Mouse (Mus musculus) gastrocnemius, adult 2 months (tissue): ENCODE results near the gene Ntn5. TPM values are rescaled to one million over a fixed set of nuclear protein-coding genes. Genes with fewer than 3 reads are reported as not detected.

Experiments
- DNase-seq: peaks from one replicate; pipeline ENCODE4 v3.0.0; 2022
- H3K27ac ChIP-seq: fragments of 200-600 bp; 2 replicates; pipeline ENCODE4 v1.8.1; 2022; ENCODE audit warnings: mild to moderate bottlenecking
- H3K4me3 ChIP-seq: fragments of 200-600 bp; 2 replicates; pipeline ENCODE4 v1.8.1; 2022; ENCODE audit warnings: mild to moderate bottlenecking, moderate library complexity
- CTCF ChIP-seq: fragments of 200-600 bp; IDR thresholded peaks from 2 replicates; pipeline ENCODE4 v1.8.1; 2022; ENCODE audit warnings: antibody characterized with exemption, mild to moderate bottlenecking, moderate library complexity
- intact Hi-C: fragments of 180-260 bp; cut with DNase I; formaldehyde crosslinking; loops from one replicate; pipeline ENCODE4 v1.15.1; 2025
- long read RNA-seq, 2 experiments: library from polyadenylated mRNA; stranded (forward); transcript quantifications; one replicate each; pipeline ENCODE4 v2.0.0; 2021
- total RNA-seq, 2 experiments: library from RNA; stranded (reverse); gene quantifications; 2 replicates each; pipeline ENCODE4 v1.2.3; 2021

Ntn5 gene
- total RNA-seq, result under 1 TPM; 0.20 to 0.50 TPM
- long read RNA-seq, experiment 1, partial matches to known transcripts, result 0 of 1 reads
- long read RNA-seq, experiment 1, other reads (novel, unspliced or antisense), result 1 of 1 reads
- long read RNA-seq, experiment 2, result 0 reads

DNA sequence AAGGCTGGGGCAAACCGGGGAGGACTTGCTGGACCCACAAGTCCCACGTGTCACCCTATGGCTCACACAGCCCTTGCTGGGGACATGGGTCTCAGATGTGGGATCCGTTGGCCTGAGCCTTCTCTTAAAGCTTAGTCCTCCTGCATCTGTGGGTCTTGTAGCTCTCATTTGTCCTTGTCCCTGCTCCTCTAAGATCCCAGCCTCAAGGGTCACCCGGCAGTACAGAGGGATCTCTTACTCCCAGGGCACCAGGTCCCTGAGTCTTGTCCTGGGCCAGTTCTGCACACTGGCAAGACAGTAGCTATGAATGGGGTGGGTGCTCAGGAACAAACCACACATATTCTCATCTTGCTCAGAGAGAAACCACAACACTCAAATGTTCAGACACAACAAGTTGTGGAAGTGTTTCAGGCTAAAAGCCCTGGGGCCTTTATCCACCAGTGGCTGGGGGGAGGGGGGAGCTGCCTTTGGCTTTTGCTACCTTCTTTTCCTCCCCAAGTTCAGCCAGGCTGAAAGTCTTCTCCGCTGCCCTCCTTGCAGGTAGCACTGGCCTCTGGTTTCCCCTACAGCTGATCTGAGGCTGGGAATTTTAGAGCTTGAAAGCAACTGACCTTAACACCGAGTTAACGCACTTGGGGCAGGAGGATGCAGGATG lies at the start of gene Ntn5:
Ntn5 (plus strand) TSS at position 627 of the 655 bp plus-strand sequence.
- TF ChIP-seq CTCF, result no peak
- H3K4me3 ChIP-seq, result no peak within 1 kb of the TSS
- no peak for DNase-seq

DNA sequence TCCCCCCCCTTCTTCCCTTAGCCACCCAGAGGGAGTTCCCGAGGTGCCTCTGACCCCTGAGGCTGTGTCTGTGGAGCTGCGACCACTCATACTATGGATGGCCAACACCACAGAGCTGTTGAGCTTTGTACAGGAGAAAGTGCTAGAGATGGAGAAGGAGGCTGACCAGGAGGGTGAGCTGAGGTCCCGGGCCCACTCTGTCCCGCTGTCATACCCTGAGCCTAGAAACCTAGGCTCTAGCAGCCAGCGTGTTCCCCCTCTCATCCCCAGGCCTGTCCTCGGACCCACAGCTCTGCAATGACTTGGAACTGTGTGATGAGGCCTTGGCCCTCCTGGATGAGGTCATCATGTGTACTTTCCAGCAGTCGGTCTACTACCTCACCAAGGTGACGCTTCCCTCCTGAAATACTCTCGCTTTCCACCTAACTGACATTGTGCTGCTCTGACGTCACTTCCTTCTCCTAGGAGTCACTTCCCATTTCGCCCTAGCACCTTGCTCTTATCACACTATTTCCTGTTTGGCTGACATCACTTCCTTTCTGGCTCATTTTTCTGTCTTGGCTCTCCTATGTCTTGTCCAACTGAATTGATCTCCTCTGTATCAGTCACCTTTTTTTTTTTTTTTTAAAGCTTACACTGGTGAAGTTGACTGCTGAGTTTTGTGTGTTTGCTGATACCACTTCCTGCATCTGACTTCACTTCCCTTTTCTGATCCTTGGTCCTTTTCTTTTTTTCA lies 48.7 kb upstream of the Ntn5 start:
- Histone ChIP-seq H3K27ac (peak overlapping the region; percentile 59), H3K4me3 (no peak overlapping the region)
- intact Hi-C loops, result loop anchor here (5.0 kb wide), 1 partner anchor 38 kb away; no protein-coding TSS in a partner anchor
- no peak for DNase-seq
- no peak for TF ChIP-seq CTCF

More for the DNA sequence above, at the start of gene Ntn5:
- intact Hi-C loops, result loop anchor here (2.0 to 5.0 kb wide), 2 partner anchors 41 to 206 kb away; no protein-coding TSS in a partner anchor
- peak within 1 kb of the TSS; percentile 48; the same call in 1 of the 2 replicates for H3K27ac ChIP-seq

DNA sequence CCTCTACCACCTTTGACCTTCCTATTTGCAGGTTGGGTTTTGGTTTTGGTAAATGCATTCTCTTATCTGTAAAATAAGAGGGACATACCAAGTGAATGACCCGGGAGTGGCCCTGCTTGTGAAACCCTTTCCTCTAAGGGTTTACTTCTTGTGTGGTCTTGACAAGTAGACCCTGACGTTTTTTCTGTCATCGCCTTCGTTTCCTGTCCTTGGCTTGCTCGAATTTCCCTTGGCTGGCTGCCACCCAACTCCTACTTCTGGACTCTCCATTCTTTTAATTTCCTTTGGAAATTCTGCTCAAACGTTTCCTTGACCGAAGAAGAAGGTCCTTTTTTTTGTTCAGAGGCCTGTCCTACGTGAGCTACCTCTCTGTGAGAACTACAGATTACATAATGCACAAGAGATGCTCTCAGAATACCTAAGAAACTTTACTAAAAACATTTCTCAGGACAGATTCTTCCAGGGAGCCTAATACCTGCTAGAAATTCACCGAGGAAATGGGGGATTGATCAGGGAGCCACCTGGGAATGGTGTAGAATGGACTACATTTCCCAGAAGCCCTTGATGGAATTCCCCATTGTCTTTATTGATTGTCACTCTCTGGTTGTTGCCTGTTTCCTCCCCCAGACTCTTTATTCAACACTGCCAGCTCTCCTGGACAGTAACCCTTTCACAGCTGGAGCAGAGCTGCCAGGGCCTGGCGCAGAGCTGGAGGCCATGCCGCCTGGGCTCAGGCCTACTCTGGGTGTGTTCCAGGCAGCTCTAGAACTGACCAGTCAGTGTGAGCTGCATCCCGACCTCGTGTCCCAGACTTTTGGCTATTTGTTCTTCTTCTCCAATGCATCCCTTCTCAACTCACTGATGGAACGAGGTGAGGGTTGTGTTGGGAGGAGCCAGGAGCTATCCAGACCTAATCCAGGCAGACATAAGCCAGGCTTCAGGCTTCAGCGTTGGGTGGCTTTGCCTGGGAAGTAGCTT lies 47.8 kb upstream of the Ntn5 start:
- DNase-seq, result no peak
- intact Hi-C loops, result no loop called here
- no peak for TF ChIP-seq CTCF
- H3K4me3 ChIP-seq, result no peak overlapping the region; the same call in 1 of the 2 replicates
- peak overlapping the region; percentile 59 for H3K27ac ChIP-seq

DNA sequence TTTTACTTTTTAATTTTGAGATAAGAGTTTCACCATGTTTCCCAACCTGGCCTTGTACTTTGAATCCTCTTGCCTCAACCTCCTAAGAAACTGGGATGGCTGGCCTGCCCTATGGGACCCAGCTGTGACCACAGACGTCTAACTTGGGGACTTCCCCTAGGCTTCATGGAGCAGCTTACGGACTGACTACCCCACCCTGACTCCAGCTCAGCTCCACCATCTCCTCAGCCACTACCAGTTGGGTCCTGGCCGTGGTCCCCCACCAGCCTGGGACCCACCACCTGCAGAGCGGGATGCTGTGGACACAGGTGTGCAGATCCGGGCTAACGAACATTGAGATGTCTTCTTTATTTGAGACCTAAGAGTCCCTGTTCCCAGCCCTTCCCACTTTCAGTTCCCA lies 46.1 kb upstream of the Ntn5 start:
- Histone ChIP-seq H3K27ac (peak overlapping the region; percentile 90), H3K4me3 (peak overlapping the region; percentile 63)
- intact Hi-C loops, result no loop called here
- no peak for DNase-seq
- TF ChIP-seq CTCF, result no peak

DNA sequence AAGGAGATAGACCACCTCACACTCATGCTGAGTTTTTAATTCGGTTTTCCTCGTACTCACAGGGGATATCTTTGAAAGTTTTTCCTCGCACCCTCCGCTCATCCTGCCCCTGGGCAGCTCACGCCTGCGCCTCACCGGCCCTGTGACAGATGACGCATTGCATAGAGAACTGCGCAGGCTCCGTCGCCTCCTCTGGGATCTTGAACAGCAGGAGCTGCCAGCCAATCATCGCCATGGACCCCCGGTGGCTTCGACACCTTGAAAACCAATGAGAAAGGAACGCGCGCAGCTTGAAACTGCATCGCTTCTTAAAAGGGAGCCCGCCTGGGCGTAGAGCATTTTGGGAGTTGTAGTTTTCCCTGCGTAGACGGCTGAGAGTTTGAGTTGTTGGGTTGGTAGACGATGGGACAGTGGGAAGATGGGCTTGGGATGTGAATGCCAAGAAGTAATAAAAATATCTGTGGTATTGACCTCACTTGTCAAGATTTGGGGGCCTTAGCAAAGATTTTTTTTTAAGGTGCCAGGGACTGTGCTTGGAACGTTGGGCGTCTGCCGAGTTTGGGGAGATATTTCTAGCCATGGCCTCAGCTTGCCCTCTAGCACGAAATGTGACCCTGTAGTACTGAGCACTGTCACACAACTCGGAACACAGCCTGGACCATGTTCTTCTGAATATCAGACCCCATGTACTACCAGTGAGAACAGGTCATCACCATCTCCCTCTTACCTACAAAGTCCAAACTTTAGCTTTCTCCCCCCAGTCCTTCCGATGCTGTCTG lies 45.0 kb upstream of the Ntn5 start:
- intact Hi-C loops, result no loop called here
- TF ChIP-seq CTCF, result no peak
- peak; percentile 98 for DNase-seq
- Histone ChIP-seq H3K27ac (peak overlapping the region; percentile 90), H3K4me3 (peak overlapping the region; percentile 63)

DNA sequence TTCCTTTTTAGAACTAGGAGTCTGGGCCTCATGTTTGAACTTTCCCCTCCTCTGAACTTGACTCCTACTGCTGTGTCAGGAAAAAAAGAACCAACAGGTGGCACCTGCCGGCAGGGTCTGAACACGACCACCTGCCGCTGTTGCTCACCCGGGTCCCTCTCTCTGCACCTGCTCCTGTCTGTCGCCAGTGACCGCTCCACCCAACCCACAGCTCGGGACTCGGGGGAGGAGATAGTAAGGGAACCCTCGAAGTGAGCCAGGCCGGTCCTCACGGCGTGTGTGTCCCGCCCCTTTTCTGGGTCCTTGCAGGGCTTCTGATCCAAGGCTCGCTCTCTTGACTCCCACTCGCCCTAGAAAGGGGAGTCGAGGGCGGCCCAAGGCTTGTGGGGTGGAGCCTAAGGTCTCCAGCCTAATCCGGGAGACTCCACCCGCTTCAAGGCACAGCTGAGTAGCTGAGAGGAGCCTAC lies 44.2 kb upstream of the Ntn5 start, which contains the start of gene Mamstr:
Mamstr (plus strand) TSS at position 417 of the 467 bp plus-strand sequence.
- TF ChIP-seq CTCF, result no peak
- peak within 1 kb of the TSS; percentile 90 for H3K27ac ChIP-seq
- peak; percentile 94 for DNase-seq
- peak within 1 kb of the TSS; percentile 73 for H3K4me3 ChIP-seq
- intact Hi-C loops, result no loop called here

DNA sequence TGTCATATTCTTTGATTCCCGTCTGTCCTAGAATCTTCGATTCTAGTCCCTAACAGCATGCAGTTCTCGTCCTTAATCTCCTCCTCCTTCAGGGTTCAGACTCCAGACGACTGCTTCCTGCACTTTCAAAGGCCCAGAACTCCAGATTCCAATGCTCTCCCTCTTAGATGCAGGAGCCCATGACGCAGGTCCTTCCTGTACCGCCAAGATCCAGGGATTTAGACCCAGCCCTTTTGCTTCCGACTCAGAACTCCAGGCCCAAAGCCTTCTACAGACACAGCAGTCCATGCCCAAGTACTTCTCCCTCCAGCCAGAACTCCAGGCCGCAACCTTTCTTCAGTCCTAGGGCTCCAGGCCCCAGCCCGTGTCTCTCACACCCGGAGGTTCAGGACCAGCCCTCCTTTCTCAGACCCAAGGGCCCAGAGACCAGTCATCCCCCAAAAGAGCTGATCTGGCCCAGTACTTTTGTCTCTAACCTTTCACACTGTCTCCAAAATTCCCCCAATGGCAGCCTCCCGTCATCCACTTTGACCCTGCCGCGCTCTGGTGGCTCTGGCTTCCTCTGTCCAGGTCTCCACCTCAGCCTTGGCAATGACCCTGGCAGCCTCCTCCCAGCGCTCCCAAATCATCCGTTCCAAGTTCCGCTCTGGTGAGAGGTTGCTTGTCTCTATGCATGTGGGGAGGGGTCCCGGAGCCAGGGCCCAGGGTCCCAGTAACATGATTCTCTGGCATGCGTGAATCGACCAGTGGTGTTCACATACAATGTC lies 43.4 kb upstream of the Ntn5 start:
- peak; percentile 78 for DNase-seq
- intact Hi-C loops, result no loop called here
- peak overlapping the region; percentile 73 for H3K4me3 ChIP-seq
- no peak for TF ChIP-seq CTCF
- peak overlapping the region; percentile 90 for H3K27ac ChIP-seq

DNA sequence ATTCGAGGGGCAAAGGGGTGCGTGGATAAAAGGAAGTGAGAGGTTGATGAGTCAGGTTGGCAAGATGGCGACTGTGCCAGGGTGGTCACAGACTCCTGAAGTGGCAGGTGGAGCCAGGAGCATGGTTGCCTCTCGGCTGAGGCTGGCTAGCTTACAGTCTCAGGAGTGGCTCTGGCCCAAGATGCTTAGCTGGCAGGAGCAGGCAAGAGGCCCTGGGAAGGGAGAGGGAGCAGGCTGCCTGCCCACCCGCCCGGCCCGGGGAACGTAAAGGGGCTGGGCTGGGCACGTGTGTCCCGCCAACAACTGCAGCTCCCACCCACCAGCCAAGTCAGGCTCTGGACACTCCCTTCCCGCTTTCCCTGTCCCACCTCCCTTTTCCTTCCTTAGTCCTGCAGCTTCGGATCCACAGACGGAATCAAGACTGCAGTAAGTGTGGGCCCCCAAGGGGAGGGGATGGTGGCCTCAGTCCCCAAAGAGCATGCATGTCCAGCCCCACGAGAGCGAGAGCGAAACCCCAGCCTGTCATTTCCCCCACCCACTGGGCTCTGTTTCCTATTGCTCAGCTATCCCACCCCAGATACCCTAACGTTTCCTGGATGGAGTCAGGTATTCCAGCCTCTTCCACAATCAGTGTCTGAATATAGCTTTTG lies 42.3 kb upstream of the Ntn5 start:
- Histone ChIP-seq H3K4me3 (peak overlapping the region; percentile 73), H3K27ac (peak overlapping the region; percentile 90)
- TF ChIP-seq CTCF, result no peak
- DNase-seq, result peak; percentile 89
- intact Hi-C loops, result loop anchor here (2.0 kb wide), 1 partner anchor 41 kb away; no protein-coding TSS in a partner anchor

DNA sequence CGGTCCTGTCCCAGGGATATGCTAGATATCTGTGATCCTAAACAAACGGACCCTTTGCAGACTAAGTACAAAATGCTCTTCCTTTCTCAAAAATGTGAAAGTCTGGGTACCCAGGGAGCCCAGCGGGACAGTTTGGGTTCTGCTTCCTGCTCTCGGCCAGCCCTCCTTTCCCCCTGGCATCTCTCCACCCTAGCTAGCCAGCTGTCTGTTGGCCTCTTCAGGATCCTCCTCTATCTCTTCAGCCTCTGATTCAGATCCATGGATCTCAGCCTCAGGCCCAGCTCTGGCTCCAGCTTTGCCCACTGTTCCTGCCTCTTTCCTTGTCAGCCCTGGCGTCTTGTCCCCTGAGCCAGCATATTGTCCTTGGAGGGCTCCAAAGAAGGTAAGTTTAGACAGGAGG lies 41.7 kb upstream of the Ntn5 start:
- Histone ChIP-seq H3K4me3 (peak overlapping the region; percentile 73), H3K27ac (peak overlapping the region; percentile 90)
- peak; percentile 59 for DNase-seq
- no peak for TF ChIP-seq CTCF
- intact Hi-C loops, result loop anchor here (2.0 kb wide), 1 partner anchor 41 kb away; no protein-coding TSS in a partner anchor

DNA sequence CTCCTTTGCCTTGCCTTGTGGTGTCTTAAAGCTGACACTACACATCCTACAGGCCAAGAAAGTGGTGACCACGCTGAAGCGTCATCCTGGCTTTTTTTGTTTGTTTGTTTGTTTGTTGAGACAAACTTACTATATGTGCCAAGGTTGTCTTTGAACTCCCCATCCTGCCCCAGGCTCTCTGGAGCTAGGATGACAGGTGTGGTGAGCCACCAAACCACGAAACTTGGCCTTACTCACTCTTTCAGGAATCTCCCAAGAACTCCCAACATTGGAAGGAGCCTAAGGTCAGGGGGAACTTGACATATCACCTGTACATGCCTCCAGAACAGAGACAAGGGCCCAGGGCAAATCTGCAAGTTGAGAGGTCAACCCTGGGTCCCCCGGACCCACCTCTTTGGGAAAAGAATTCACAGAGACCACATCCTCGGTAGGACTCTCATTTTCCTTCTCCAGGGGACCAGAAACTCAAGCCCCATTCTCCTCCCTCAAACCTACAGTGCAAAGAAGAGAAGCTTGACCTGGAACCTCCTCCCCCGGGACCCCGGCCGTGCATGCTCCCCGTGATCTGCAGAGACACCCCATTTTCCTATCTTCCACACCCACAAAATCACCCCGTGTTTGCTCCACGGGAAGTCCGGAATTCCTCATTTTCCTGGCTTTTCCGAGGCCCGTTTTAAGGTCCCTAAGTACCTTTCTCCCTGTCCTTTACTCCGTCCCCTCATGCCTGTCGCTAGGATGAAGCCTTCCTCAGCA lies 41.1 kb upstream of the Ntn5 start:
- intact Hi-C loops, result loop anchor here (2.0 kb wide), 1 partner anchor 40 kb away; no protein-coding TSS in a partner anchor
- TF ChIP-seq CTCF, result no peak
- H3K4me3 ChIP-seq, result peak overlapping the region; percentile 73
- no peak for DNase-seq
- peak overlapping the region; percentile 90 for H3K27ac ChIP-seq
